Mouse (Mus musculus): Measurements from ENCODE around the gene Hmga1. TPM values are rescaled to one million over a fixed set of nuclear protein-coding genes. Genes with fewer than 3 reads are reported as not detected.

Gene Hmga1
- polyA plus RNA-seq, 1 experiment from 2014 or later = 456 TPM

GRCm38 (mm10) chr17:27541984-27542383 lies 14.3 kb upstream of the Hmga1 start:
- no peaks in the 10 kb centered on the region for H3K27me3 ChIP-seq (ENCODE audit: control insufficient read depth, insufficient read depth, low read length)
- no peak overlapping the region for H3K4me3 ChIP-seq (ENCODE audit: low read depth, low read length)
- ATAC-seq (ENCODE audit: insufficient read depth, low FRiP score, low TSS enrichment) (no peak), DNase-seq (ENCODE audit: low spot score) (no peak)
- WGBS = 86% methylated on average over 3 of the region's 3 CpGs
- no peaks in the 10 kb centered on the region for H3K36me3 ChIP-seq (ENCODE audit: control insufficient read depth, insufficient read depth, low read length)
- no peaks in the 10 kb centered on the region for H3K9me3 ChIP-seq (ENCODE audit: control insufficient read depth, low read length)
- H3K4me1 ChIP-seq (ENCODE audit: control insufficient read depth, insufficient read depth, low read length) = 0 out of 2 replicates have a peak, but pooled peaks cover 2% of the 10 kb centered on the region
- H3K4me2 ChIP-seq (ENCODE audit: low read depth) = no peak overlapping the region
- no peak overlapping the region for H3K27ac ChIP-seq (ENCODE audit: low read depth, low read length)
- H3K9ac ChIP-seq (ENCODE audit: low read length) = no peak overlapping the region

GRCm38 (mm10) chr17:27544551-27544950 lies 11.7 kb upstream of the Hmga1 start:
- WGBS = 92% methylated on average over 11 of the region's 11 CpGs

DNA sequence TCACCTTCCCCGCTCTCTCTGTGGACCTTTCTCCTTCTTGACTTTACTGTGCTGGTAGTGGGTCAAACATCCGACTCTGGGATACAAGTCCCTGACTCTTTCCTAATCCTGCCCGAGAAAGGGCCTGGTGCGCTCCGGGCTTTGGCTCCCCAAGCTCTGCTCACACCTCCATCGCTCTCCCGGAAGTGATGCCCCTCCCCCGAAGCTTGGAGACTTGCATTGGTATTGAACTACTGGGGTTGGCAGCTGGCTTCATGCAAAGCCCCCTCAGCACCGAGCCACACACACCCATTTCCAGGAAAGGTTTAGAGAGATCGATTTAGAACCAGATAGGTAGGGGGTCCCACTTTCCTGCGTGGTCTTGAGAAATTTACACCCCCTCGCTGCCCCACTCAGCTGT lies 10.3 kb upstream of the Hmga1 start:
- ATAC-seq (ENCODE audit: insufficient read depth, low FRiP score, low TSS enrichment) (no peak), DNase-seq (ENCODE audit: low spot score) (no peak)
- Histone ChIP-seq H3K9me3 (ENCODE audit: control insufficient read depth, low read length) (no peaks in the 10 kb centered on the region), H3K4me2 (ENCODE audit: low read depth) (no peak overlapping the region), H3K27me3 (ENCODE audit: control insufficient read depth, insufficient read depth, low read length) (no peaks in the 10 kb centered on the region), H3K9ac (ENCODE audit: low read length) (no peak overlapping the region), H3K4me1 (ENCODE audit: control insufficient read depth, insufficient read depth, low read length) (peaks cover 10% of the 10 kb centered on the region; the same call in 1 of the 2 replicates), H3K4me3 (ENCODE audit: low read depth, low read length) (no peak overlapping the region), H3K27ac (ENCODE audit: low read depth, low read length) (no peak overlapping the region), H3K36me3 (ENCODE audit: control insufficient read depth, insufficient read depth, low read length) (no peaks in the 10 kb centered on the region)
- 56% methylated on average over 12 of the region's 12 CpGs for whole genome bisulfite sequencing

More at GRCm38 (mm10) chr17:27544551-27544950, 11.7 kb upstream of the Hmga1 start:
- ATAC-seq (ENCODE audit: insufficient read depth, low FRiP score, low TSS enrichment) = no peak
- Histone ChIP-seq H3K36me3 (ENCODE audit: control insufficient read depth, insufficient read depth, low read length) (no peaks in the 10 kb centered on the region), H3K27me3 (ENCODE audit: control insufficient read depth, insufficient read depth, low read length) (no peaks in the 10 kb centered on the region), H3K4me2 (ENCODE audit: low read depth) (no peak overlapping the region), H3K9me3 (ENCODE audit: control insufficient read depth, low read length) (no peaks in the 10 kb centered on the region), H3K4me1 (ENCODE audit: control insufficient read depth, insufficient read depth, low read length) (peaks cover 10% of the 10 kb centered on the region; the same call in 1 of the 2 replicates), H3K4me3 (ENCODE audit: low read depth, low read length) (no peak overlapping the region), H3K9ac (ENCODE audit: low read length) (no peak overlapping the region), H3K27ac (ENCODE audit: low read depth, low read length) (no peak overlapping the region)
- no peak for DNase-seq (ENCODE audit: low spot score)

GRCm38 (mm10) chr17:27546574-27547085 lies 9.7 kb upstream of the Hmga1 start:
- Histone ChIP-seq H3K4me3 (ENCODE audit: low read depth, low read length) (no peak overlapping the region), H3K9me3 (ENCODE audit: control insufficient read depth, low read length) (no peaks in the 10 kb centered on the region), H3K36me3 (ENCODE audit: control insufficient read depth, insufficient read depth, low read length) (no peaks in the 10 kb centered on the region), H3K27ac (ENCODE audit: low read depth, low read length) (no peak overlapping the region), H3K4me2 (ENCODE audit: low read depth) (no peak overlapping the region), H3K9ac (ENCODE audit: low read length) (no peak overlapping the region), H3K4me1 (ENCODE audit: control insufficient read depth, insufficient read depth, low read length) (peaks cover 10% of the 10 kb centered on the region; the same call in 1 of the 2 replicates), H3K27me3 (ENCODE audit: control insufficient read depth, insufficient read depth, low read length) (no peaks in the 10 kb centered on the region)
- DNase-seq (ENCODE audit: low spot score) (no peak), ATAC-seq (ENCODE audit: insufficient read depth, low FRiP score, low TSS enrichment) (no peak)
- 70% methylated on average over 7 of the region's 7 CpGs for WGBS

GRCm38 (mm10) chr17:27547253-27547868 lies 8.9 kb upstream of the Hmga1 start:
- Histone ChIP-seq H3K4me1 (ENCODE audit: control insufficient read depth, insufficient read depth, low read length) (peaks cover 10% of the 10 kb centered on the region; the same call in 1 of the 2 replicates), H3K27me3 (ENCODE audit: control insufficient read depth, insufficient read depth, low read length) (no peaks in the 10 kb centered on the region), H3K4me3 (ENCODE audit: low read depth, low read length) (no peak overlapping the region), H3K4me2 (ENCODE audit: low read depth) (no peak overlapping the region), H3K36me3 (ENCODE audit: control insufficient read depth, insufficient read depth, low read length) (no peaks in the 10 kb centered on the region), H3K9ac (ENCODE audit: low read length) (no peak overlapping the region), H3K27ac (ENCODE audit: low read depth, low read length) (no peak overlapping the region), H3K9me3 (ENCODE audit: control insufficient read depth, low read length) (no peaks in the 10 kb centered on the region)
- ATAC-seq (ENCODE audit: insufficient read depth, low FRiP score, low TSS enrichment) (no peak), DNase-seq (ENCODE audit: low spot score) (no peak)
- 80% methylated on average over 9 of the region's 9 CpGs for WGBS

- H3K4me3 ChIP-seq (ENCODE audit: low read depth, low read length) = no peak overlapping the region
- DNase-seq (ENCODE audit: low spot score) (no peak), ATAC-seq (ENCODE audit: insufficient read depth, low FRiP score, low TSS enrichment) (no peak)
- H3K4me2 ChIP-seq (ENCODE audit: low read depth) = no peak overlapping the region
- peaks cover 10% of the 10 kb centered on the region; the same call in 1 of the 2 replicates for H3K4me1 ChIP-seq (ENCODE audit: control insufficient read depth, insufficient read depth, low read length)
- H3K9me3 ChIP-seq (ENCODE audit: control insufficient read depth, low read length) = no peaks in the 10 kb centered on the region
- WGBS = 53% methylated on average over 8 of the region's 8 CpGs
- no peaks in the 10 kb centered on the region for H3K36me3 ChIP-seq (ENCODE audit: control insufficient read depth, insufficient read depth, low read length)
- peak overlapping the region; percentile 29 for H3K9ac ChIP-seq (ENCODE audit: low read length)
- H3K27ac ChIP-seq (ENCODE audit: low read depth, low read length) = peak overlapping the region; percentile 42; the same call in 1 of the 2 replicates
- H3K27me3 ChIP-seq (ENCODE audit: control insufficient read depth, insufficient read depth, low read length) = no peaks in the 10 kb centered on the region
Measured at GRCm38 (mm10) chr17:27549234-27549633, 7.1 kb upstream of the Hmga1 start.

GRCm38 (mm10) chr17:27551393-27551940 lies 4.8 kb upstream of the Hmga1 start:
- ATAC-seq (ENCODE audit: insufficient read depth, low FRiP score, low TSS enrichment) (no peak), DNase-seq (ENCODE audit: low spot score) (no peak)
- Histone ChIP-seq H3K4me1 (ENCODE audit: control insufficient read depth, insufficient read depth, low read length) (peaks cover 18% of the 10 kb centered on the region; the same call in 1 of the 2 replicates), H3K27ac (ENCODE audit: low read depth, low read length) (no peak overlapping the region), H3K36me3 (ENCODE audit: control insufficient read depth, insufficient read depth, low read length) (no peaks in the 10 kb centered on the region), H3K9me3 (ENCODE audit: control insufficient read depth, low read length) (no peaks in the 10 kb centered on the region), H3K27me3 (ENCODE audit: control insufficient read depth, insufficient read depth, low read length) (no peaks in the 10 kb centered on the region), H3K4me3 (ENCODE audit: low read depth, low read length) (no peak overlapping the region), H3K4me2 (ENCODE audit: low read depth) (no peak overlapping the region), H3K9ac (ENCODE audit: low read length) (no peak overlapping the region)
- 51% methylated on average over 10 of the region's 10 CpGs for WGBS

- Histone ChIP-seq H3K27me3 (ENCODE audit: control insufficient read depth, insufficient read depth, low read length) (no peaks in the 10 kb centered on the region), H3K4me2 (ENCODE audit: low read depth) (no peak overlapping the region), H3K4me3 (ENCODE audit: low read depth, low read length) (no peak overlapping the region), H3K9me3 (ENCODE audit: control insufficient read depth, low read length) (no peaks in the 10 kb centered on the region), H3K27ac (ENCODE audit: low read depth, low read length) (no peak overlapping the region), H3K36me3 (ENCODE audit: control insufficient read depth, insufficient read depth, low read length) (no peaks in the 10 kb centered on the region), H3K9ac (ENCODE audit: low read length) (no peak overlapping the region), H3K4me1 (ENCODE audit: control insufficient read depth, insufficient read depth, low read length) (peaks cover 18% of the 10 kb centered on the region; the same call in 1 of the 2 replicates)
- DNase-seq (ENCODE audit: low spot score) (no peak), ATAC-seq (ENCODE audit: insufficient read depth, low FRiP score, low TSS enrichment) (no peak)
- 78% methylated on average over 23 of the region's 23 CpGs for WGBS
Measured at GRCm38 (mm10) chr17:27552215-27553201, 3.8 kb upstream of the Hmga1 start.

Measured in neural tube, embryonic 11.5 days (tissue).